Mouse (Mus musculus) spleen, adult 12 weeks (tissue): ENCODE results near the gene Syt1.

Experiments
- DNase-seq: peaks from one replicate; pipeline ENCODE4 v3.0.0; 2022; ENCODE audit warnings: low spot score

Gene Syt1

DNA sequence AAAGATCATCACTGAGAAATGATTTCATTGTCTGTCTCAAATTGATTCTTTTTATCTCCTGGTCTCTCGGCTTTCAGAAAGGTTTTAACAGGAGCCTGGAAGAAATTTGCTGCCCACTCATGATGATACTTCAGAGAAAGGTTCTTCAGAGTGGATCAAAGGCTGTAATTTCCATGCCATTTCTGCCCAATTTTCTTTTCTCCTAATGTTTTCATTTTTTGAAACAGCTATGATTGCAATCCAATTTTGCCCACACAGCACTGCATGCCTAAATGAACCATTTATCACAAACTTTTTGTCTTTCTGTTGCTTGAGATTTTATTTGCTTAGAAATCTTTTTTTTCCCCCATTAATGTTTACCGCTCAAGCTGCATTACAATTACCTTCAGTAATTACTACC, 257.5 kb downstream of the Syt1 start:
- DNase-seq = no peak

DNA sequence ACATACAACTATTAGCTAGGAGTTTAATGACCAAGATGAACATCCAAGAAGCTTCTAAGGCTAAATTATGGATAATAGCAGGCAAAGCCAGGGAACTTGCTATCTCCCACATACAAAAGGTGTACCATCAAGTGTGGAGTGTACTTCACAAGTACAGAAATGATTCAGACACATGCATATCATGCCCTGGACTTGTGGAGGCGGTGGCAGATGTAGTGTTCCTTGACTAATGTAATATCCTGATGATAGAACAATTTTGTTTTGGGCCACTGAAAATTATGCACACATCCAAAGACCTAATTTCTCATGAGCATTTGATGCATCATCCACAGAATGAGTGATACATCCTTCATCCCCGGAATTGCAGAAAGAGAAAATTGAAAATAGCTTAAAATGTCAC, 267.0 kb downstream of the Syt1 start:
- DNase-seq = no peak

DNA sequence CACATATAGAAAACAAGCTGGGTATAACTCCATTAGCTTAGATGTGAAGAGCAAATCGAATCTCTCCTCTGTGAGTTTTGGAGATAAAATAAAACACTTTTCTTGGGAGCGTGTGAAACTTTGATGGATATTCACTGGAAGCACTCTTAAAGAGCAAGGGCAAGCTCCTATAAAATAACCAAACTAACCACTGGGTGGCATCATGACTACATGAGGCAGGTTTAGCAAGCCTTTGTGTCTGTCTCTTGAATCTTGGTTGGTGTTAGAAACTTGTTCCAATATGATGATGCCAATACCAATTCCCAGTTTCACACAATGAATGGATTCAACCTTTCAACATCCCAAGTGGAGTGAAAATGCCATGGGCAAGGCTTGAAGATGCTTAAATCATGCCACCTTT, 276.8 kb downstream of the Syt1 start:
- no peak for DNase-seq

DNA sequence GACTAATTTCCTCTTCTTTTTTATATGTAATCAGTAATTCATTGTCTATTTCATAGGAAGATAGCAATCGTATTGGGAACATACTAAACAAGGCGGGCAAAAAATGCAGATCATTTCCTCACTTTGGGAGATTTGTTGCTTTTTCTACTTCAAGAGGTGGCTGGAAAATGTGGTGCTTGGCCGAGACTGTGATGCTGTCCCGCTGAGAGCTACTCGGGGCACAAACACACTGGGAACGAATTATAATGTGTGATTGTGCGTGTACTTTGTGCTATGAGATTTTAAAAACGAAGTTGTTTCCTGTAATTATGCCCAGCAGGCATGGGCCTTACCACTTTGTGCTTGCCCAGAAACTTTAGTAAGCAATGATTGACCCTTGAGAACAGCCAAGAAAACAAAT, 281.8 kb downstream of the Syt1 start:
- no peak for DNase-seq

DNA sequence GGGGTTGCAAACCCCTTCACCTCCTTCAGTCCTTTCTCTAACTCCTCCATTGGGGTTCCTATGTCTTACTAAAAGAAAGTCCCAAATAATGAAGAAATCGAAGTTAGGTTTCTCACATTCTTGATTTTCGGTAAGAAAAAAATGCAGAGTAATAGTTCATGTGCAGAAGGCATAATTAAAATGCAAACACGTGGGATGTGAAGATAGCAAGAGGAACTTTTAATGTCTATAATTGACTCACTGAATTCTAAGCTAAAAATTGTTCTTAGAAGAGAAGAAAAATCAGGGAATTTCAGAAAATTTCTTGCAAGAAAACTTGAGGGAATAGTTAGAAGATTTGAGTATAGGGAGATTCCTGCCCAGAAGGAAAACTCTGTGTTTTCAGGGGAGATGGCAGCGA, 284.4 kb downstream of the Syt1 start:
- no peak for DNase-seq

DNA sequence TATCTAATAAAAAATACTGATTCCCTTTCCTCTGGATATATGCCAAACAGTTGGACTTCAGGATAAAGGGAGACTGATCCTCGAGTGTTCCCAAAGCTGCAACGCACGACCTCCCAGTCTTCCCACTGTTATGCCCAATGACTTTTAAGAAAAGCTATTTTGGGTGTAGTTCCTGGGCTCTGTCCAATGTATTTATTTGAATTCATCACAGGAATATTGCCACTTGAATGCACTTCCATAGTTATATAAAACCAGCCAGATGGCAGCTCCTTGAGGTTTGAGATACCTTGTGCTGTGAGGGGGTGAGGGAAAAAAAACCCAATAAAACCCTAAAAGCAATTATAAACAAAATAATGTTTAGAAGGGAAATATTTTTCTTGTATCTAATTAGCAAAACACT, 285.9 kb downstream of the Syt1 start:
- no peak for DNase-seq

DNA sequence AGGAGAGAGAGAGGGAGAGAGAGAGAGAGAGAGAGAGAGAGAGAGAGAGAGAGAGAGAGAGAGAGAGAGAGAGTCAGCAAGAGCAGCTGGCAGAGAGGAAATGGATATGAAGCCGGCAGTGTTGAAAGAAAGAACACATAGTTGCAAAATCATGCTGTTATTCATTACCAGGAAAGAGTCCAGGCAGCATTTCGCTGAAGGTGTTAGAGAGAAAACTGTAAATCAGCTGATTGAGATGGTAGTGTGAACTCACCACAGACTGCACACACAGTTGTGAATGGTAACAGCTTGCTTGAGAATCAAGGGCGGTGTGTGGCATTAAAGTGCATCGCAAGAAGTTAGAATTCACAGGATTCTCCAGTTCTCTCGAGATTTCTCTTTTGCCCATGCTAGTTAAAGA, 300.3 kb downstream of the Syt1 start:
- DNase-seq = no peak

DNA sequence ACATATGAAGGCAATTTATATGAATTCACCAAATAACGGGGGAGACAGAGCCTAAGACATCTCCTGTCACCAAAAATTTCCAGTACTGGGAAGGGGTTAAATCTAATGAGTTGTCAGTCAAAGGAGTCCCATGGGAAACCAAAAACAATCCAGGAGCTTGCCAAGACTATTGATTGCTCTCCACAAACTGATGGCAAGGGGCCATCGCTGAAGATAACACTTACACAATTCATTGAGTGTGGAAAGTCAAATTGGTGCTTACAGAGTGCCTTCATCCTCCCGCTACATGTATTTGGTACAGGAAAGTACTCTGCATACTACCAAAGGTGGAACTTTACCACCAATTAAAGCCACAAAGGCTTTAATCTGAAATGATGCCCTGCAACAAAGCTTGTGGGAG, 305.1 kb downstream of the Syt1 start:
- no peak for DNase-seq

DNA sequence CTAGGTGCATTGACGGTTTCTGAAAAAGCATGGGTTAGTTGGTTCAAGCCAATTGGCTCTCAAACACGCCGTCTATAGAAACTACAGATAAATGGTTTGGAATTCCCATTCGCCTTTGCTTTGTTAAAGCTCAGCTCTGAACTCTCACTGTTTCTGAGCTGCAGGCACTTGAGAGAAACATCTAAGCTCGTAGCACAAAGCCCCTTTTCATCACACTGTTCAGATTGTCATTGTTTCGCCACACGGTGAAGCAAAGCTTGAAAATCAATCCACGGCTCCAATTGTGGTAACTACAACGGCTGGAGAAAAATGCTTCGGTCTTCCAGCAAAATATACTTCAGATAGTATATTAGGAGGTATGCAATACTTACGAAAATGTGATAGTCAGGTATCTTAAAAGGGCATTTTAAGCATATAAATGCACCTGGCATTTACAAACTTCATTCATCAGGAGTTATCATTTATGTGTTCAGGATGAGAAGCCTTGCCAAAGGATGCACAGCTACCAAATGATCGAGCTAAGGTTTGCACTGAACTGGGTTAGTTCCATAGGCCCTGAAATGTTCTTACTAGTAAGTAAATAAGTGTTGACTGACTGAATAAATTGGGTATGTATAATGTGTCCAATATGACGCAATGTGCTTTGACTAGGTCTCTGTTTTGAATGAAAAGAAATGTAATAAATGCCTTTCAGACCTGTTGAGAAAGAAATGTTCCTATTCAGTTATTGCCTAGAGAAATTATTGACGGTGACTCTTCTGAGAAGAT, 309.2 kb downstream of the Syt1 start:
- no peak for DNase-seq

DNA sequence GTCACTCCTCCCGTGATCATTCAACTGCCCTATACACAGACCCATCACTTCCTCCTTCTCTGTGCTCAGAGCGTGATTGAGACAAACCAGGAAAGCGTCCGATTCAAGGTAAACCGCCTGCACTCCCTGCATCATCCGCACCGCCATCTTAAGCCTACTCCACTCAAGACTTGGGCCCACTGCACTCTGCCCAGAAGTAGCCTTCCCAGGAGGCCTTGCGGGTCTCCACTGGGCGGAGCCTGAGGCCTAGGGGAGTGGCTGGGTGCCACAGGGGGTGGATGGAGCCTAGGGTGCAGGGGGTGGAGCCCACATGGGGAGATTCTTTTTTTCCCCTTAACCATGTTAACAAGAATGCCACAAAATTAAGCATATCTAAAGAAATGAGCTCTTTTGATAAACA, 310.8 kb downstream of the Syt1 start, which contains the start of gene Gm5136:
TSS of gene Gm5136 (minus strand) at position 215 of the 400 bp plus-strand sequence.
- no peak for DNase-seq

DNA sequence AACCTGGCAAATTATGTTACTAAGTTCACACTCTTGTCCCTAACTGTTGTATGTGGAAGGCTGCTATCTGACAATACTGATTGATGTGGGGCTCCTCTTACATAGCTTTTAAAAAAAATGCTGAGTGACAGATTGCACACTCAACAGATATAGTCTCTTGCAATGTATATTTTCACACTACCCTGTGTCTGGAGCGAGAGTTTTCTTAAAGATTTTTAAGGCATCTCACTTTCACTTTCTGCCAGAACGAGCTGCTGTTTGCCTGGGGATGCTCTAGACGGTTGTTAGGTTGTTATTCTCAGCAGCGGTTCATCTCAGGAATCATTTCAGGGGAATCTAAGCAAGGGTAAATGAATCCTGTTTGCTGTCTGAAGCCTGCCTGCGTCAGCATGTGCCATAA, 313.7 kb downstream of the Syt1 start:
- no peak for DNase-seq

DNA sequence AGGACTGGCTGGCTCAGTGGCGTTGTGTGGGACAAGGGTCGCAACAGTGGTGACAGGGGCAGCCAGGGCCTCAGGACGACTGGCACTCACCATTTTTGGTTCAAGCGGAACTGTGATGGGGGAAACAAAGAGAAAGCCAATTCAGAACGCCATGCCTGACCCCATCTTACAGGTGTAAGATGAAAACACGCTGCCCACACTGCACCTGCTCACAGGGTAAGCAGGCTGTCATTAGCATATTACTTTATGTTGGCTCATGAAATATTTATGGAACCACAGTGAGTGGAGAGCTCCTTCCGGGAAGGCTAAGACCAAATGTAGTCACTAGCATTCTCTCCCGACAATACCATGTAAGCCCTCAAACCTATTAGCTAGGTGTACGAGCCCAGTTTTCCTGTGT, 319.8 kb downstream of the Syt1 start:
- DNase-seq = no peak

DNA sequence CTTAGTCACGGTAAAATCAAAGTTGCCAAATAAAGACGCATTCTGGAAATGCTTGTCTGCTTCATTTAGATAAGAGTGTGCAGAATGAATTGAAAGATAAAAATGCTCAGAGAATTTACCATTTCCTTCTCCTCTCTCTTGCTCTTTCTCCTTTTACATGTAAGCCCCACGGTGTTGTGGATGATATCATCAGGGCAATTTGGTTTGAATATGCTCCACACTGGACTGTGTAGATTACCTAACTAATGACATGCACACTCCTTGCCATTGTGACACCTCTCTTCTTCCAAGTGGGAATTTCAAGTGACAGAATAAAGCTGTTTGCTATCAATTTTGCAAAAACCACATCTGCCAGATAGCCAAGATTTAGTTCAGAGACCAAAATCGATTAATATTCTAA, 324.1 kb downstream of the Syt1 start:
- DNase-seq = no peak

DNA sequence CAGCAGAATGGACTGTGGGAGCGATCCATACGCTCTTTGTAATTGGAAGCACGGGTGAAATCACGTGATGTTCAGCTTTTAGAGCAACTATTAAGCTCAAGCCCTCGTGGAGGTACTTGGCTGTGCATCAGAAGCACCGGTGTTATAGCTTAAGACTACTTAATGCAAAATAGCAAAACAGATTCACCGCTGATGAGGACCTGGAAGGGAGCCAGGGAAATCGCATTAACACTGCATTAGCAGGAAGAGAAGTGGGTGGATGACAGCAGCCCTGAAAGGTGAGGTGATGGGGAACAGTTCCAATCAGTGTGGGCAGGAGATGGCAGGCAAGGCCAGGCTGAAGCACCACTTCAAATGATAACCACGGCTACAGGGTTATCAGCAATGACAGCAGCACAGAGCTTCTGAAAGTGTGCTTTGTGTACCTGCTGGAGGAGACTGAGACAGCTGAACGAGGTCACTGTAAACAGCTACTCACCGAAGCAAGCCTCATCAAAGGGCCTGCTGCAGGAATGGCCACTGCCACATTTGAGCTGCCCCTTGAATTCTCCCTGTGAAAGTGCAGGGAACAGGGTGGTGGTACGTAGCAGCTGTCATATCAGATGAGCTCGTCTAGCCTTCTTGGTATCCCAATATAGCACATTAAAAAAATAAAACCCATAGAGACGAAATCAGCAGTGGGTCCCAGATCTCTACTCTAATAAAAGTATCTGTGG, 330.9 kb downstream of the Syt1 start:
- no peak for DNase-seq

DNA sequence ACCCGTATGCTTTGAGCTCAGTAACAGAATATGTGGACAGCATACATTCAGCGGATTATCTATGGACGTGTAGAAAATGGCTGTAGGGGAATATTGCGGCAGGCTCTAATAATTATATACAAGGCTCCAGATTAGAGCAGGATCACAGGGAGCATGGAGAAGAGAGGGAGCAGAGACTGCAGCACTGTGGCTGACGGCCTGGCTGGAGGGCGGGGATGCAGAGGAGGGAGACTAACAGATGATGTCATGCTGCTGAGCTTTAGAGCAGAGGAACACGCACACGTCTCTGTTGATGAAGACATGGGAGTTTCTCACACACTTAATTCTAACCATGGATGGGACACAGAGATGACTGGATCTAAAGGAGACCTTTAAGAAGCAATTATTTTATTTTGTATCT, 333.7 kb downstream of the Syt1 start:
- no peak for DNase-seq

DNA sequence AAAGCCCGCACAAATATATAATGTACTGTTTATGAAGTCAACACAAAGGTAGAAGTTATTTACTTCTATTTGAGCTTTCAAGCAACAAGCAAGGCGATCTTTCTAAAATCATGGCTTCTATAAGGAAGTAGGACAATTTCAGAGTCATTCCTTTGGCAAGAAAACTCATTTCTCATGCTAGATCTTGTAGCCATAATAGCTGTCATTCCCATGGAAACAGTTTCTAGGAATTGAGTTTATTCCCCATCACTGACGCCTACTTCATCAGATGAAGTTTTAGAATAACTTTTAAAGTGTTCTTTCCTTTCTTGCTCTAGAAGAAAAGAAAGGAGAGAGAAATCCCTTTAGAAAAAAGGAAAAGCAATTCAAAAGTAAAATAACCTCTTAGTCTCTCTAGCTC, 341.8 kb downstream of the Syt1 start:
- DNase-seq = no peak

DNA sequence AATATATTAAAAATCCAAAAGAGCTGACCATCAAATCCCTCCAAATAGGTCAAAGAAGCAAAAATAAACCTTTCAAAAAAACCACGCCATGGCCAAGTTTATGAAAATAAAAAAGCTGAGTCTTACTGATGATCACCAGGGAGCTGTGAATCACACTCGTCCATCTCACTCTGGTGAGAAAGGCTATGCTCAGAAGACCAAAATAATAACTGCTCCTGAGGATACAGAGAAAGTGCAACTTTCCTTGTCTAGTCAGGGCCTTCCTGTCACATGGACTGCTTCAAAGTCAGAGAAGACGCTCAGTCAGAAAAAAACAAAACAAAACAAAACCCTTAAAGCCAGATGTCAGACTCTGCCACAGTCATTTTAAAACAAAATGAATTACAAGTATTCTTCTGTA, 350.5 kb downstream of the Syt1 start:
- DNase-seq = no peak

DNA sequence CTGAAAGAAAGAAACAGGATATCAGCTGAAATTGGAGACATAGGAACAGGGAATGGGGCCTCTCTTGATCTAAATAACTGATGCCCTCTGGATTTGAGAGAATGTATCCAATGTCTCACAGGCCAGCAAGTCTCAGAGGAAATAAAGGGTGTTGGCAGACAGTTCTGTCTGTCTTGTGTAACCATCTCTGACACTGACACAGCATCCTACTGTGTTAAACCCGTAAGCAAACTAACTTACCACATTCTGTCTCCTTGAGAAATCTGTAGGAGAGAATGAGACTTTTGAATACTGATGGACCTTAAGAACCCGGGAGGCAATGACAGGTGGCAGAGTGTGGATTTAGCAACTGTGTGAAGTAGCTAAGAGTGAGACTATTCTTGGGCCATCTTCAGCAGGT, 352.5 kb downstream of the Syt1 start:
- no peak for DNase-seq

DNA sequence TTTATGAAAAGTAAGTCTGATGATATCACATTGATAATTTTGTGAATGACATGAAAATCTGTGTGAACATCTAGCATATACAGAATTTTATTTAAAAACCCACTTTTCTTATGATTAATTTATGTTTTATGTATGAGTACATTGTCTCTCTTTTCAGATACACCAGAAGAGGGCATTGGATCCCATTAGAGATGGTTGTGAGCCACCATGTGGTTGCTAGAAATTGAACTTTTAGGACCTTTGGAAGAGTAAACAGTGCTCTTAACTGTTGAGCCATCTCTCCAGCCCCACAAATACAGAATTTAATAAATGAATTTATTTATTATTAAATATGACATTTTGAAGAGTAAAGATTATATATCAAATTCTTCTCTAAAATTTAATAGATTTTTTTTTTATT, 353.1 kb downstream of the Syt1 start:
- no peak for DNase-seq

DNA sequence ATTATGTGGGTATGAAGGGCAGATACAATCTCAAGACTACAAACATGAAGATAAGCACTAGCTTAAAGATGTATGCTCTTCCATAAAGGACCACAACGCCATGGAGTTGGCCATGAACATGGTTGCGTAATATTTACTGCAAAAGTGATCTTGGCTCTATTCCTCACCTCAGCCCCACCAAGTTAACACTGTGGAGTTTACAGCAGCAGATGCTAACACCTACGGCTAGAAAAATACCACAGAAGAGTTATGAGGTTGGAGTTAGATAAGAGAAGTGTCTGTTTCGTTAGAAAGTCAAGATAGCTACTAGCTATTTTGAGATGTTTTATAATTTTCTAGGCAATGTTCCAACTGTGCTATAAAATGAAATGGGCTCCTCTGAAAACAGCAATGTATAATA, 353.9 kb downstream of the Syt1 start:
- no peak for DNase-seq

DNA sequence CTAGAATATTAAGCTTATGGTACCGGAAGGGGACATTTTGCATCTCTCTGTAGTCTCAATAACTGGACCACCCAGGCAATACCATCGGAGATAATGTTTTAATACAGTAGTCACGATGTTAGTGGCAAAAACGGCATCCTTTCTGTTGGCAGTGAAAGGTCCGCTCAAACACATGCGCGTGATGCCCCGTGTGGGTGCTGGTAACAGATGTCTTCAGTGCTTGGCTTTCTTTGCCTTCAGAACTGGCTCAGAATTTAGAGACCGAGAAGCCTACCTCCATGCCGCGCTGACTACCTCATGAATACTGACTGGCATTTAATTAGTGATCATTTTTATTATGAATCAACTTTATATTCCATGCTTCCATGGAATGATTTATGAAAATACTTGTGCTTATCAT, 355.7 kb downstream of the Syt1 start:
- no peak for DNase-seq

DNA sequence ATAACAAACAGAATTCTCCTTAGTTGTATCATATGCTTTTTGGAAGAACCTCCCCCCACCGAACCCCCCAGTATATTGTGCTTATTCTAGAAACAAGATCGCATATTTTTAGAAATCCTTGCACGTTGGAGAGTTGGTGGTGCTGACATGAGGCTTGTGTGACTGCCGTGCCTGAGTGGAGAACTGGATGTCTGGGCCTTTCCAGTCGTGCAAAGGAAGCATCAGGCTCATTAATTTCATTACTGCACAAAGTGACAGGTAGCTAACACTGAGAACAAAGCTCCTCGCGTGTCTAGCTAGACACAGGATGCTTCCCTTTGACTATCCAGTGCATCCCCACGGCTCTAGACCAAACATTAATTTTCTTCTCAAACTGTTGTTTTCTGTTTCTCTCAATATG, 358.0 kb downstream of the Syt1 start:
- no peak for DNase-seq

DNA sequence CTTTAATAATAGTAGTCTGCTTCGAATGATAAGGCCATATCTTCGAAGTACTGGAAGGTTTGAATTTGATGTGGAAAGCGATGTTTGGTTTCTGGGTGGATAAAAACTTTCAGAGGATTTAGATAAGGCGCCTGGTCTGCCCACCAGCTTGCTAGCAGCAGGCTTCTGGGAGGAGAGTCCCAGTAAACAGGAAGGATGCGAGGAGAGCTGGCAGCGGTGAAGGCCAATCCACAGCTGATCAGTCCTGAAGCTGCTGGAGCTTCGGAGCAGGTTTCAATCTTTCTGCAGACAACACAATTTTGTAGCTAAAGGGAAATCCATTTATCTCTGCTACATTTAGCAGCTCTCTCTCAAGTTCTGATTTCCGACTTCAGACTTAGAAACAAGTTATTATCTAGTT, 358.7 kb downstream of the Syt1 start:
- no peak for DNase-seq

DNA sequence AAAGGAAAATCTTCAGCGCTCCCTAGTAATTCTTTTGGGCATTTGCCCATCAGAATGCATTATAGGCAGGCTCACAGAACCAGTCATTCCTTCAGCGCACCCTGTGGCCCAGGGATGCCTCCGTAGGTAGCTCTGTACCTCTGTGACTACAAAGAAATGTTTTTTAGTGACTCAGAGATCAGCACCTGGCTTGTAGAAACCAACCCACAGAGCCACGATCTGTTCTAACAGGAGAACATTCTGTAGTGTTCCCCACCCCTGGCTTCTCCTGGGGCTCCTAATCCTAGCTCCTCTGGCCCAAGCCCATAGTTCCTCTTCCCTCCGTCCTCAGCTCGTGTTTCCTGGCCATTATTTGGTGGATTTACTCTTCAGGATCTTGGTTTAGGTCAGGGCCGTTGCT, 361.6 kb downstream of the Syt1 start:
- DNase-seq = no peak
